Mouse (Mus musculus): Measurements from ENCODE around the gene Gm37240.

Gm37240 gene

DNA sequence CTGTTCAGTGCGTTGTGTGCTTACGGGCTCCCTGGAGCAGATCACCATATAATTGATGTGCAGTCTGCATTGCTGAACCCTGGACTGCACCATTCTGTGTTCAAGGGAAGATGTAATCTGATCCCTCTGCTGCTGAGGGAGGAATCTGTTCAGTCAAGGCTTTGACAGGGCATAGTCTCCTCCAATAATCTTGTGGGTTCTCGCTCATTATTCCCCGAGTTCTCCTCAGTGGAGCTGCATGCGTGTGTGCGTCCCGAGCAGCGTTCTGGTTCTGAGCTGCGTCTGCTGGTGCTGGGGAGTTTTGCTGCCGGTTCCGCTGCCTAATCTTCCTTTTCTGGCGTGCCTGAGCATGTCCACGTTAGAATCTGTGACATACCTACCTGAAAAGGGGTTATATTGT is 935.2 kb downstream of the Gm37240 start:
- no peak for DNase-seq (ENCODE audit: low spot score in 2 of 2)

DNA sequence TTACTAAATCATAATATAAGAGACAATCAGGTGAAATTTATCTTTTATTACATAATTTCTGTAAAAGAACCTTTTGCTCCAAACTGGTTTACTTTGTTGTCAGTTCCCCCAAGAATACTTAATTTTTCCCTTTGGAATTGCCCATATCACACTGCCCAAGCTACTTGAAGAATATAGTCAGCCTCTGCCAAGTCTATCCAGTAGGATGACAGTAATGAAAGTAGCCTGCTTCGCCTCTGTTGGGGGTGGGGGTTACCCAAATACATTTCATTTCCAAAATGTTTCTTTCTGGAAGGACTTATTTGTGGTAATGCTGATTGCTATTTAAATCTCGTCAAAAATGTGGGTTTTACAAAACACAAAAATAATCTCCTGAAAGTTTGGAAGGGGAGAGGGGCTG is 935.6 kb downstream of the Gm37240 start:
- no peak for DNase-seq (ENCODE audit: low spot score in 2 of 2)

DNA sequence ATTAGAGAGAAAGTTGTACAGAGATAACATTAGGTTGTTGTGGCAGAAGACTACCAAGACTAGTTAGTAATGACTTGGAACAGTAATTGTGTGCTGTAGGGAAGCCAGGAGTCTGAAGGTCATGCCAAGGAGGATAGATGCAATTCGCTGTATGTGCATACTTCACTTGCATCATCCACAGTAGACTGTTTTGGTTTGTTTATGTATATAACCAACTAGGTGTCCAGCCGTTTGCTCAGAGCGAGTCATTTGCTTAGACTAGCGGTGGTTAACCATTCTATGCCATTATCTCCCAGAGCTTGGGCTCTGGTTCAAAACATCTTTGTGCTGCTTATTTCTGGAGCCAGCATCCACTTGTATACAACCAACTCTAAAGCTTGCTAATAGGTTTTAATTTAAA is 937.9 kb downstream of the Gm37240 start:
- no peak for DNase-seq (ENCODE audit: low spot score in 2 of 2)

DNA sequence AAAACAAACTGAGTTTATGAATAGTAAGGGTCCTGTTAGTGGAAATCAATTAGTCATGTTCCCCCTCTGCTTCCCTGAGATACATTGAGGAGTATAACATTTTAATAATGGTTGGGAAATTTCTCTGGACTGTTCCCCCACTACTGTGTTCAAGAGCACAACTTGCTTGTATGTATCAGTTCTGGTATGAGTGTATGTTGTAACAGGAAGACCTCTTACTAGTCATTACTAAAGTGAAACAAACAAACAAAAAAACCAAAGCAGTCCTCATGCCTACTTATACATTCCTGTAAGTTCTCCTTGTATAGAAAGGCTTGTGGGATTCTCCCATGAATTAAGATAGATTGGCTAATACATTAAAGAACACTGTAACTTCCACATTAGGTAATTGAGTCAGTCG is 940.9 kb downstream of the Gm37240 start:
- DNase-seq (ENCODE audit: low spot score in 2 of 2): no peak

DNA sequence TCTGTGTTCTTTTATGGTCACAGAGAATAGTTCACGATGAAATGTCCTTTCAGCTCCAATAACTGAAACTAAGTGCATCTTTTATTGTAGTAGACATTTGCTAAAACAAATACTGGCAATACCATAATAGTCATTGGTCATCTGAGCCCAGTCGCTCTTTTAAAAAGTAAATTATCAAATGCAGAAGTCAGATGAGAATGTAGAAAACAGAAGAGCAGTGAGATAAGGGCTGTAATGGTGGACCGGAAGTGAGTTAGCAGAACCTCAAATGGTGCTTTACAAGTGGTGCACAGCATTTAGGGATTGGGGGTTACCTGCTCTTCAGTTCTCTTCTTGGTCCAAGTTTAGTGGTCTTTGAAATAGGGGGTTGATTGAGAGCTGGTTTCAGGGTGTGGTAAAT is 942.4 kb downstream of the Gm37240 start:
- no peak for DNase-seq (ENCODE audit: low spot score in 2 of 2)

DNA sequence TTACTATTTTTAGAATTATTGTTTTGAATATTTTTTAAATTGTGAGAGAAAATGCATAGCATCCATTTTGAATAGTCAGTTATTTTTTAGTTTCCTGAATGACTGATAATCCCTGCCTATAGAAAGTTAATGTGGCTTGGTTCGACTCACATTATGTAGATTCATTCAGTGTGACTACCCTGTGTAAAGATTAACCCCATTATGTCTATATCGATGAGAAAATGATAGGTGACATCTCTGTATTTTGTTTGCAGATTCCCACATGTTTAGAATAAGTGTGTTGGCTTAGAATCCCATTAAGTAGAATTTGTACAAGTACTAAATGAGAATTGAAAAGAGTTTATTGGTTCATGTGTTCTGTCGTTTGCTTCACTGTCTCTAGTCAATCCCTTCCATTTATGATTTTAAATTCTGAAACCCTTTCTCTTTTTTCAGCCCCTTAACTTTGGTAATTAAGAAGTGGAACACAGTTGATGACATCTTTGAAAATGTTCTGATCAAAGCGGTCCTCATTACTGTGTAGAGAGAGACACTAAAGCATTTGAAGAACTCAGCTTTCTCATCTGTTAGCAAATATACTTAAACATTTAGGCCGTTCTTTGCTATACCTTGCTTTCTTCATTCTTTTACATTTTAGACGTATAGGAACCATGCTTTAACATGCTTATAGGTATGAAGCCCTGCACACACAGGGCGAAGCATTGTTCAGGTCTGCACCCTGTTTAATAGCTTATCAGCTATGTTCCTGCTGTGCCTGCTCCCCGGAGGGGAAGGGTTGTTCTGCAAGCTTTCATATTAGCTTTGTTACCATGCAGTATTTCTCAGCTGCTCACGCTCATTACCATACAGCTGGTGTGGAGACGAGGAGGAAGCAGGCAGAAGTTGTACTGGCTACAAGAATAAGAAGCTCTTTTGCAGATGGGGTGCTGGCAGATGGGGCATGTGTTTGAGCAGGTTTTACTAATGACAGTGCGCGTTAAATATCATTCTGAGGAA is 949.7 kb downstream of the Gm37240 start:
- peak in 1 of 2 experiments; percentile 1 for DNase-seq (ENCODE audit: low spot score in 2 of 2)

DNA sequence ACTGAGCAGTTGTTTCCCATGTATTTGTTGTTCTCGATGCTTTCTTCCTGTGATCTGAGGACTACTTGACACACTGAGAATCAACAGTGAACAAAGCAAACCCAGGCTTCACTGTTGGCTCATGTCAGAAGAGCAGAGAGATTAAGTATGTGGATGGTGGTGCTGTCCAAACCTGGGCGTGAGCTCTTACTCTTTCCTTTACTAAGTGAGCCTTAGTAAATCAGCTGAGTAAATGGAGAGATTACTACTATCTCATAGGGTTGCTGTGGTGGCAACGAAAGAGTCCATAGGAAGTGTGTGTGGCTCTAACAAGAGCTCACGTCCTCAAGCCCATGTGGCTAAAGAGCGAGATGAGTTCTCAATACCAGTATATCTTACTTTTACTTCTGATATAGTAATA is 950.4 kb downstream of the Gm37240 start:
- no peak for DNase-seq (ENCODE audit: low spot score in 2 of 2)

DNA sequence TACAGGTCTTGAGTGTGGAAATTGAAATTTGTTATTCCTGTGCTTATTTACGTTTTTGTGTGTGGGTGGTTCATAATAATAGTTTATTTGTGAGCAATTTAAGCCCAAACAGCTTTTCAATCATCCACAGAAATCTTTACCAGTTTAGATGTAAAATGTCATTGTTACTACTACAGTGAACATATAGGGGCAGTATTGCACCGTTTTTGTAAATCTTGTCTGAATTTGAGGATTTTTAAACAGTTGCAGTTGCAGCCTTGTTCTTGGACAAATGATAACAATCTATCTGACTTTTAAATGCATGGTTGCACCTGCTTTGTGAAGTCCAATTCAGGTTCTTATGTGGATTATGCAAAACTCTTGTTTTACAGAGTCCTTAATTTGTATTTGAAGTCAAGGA is 951.1 kb downstream of the Gm37240 start:
- DNase-seq (ENCODE audit: low spot score in 2 of 2): no peak

DNA sequence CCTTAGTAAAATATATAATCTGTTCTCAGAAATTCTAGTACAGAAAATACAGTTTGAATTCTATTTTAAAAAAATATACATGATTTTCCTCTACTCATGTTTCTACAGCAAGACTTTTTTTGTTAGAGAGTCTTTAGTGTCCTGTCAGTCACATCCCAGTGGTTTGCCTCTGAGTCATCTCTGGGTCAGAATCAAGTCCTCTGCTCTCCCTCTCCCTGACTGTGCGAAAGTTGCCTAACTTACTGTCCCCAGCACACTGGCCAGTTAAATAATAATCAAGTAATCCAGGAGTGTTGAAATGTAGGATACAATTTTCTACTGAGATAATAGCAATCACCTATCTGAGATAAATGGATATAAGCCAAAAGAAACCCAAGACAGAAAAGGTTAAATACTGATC is 951.6 kb downstream of the Gm37240 start:
- DNase-seq (ENCODE audit: low spot score in 2 of 2): no peak

DNA sequence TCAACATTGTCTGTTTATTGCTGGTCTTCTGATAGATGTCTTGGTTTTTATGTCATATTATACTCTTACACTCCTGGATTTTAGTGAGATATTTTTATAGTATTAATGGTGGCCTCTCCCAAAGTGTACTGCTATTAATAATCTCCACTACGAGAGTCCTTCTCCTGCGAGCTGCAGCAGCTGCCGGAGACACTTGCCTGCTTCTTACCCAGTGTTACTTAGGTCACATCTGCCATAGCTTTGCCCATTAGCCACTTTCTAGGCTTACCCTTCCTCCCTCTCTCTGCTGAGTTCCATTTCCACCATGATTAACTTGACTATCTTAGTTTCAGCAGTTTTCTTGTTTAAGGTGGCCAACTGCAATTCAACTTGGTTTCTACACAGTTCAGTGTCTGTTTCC is 956.6 kb downstream of the Gm37240 start:
- no peak for DNase-seq (ENCODE audit: low spot score in 2 of 2)

DNA sequence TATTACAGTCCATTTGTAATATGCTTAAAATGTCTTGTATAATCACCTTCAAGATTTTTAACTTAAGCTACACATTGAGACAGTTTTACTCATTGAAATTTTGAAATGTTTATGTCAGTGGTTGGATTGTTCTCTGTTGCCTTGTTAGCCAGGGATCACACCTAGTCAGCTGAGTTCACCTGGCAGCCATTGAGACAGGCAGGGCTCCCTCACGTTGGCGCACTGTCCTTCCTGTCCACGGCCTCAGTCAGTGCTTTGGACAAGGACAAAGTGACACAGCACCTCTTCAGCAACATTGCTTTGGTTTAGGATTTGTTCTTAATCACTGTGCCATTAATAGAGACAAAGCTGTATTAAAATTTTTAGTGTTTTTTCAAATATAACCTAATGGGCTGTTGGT is 958.1 kb downstream of the Gm37240 start:
- no peak for DNase-seq (ENCODE audit: low spot score in 2 of 2)

DNA sequence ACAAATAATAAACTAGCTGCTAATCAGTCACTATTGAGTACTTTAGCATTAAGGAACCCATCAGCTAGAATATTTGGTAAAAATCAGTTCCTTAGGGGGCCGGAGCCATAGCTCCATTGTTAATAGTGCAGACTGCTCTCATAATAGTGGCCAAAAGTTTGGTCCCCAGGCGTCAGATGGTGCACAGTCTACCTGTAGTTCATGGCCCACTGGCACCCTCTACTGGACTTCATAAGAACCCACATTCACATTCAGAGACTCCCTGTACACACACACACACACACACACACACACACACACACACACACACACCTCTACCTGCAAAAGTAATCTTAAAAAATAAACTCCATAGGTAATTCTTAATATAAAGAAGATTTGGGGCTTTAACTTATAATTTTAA is 959.4 kb downstream of the Gm37240 start:
- DNase-seq (ENCODE audit: low spot score in 2 of 2): no peak

DNA sequence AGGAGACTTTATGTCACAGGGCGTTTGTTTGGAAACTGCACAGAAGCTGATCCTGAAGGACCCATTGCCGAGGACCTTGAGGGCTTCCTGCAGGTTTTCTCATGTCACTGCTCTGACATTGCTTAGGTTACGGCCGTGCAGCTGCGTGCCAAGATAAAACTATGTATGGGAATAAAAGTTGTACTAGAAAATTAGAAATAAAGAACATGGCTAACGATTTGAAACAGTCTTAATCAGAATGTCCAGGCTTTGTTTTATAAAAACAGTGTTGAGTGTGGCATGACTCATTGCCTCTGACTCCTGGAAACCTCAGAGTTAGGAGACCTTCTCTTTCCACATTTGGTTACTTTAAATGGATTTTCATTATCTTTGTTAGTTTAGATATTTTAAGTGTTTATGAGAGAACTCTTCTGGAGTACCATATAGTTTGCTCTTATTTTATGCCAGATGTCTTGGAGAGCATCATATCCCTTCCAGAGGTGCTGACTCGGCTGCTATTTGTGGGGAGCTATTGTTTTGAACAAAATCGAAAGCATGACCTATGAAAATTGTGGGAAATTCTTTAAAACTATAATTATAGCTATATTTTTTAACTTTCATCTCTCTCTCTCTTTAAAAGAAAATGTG is 960.0 kb downstream of the Gm37240 start:
- DNase-seq (ENCODE audit: low spot score in 2 of 2): no peak

DNA sequence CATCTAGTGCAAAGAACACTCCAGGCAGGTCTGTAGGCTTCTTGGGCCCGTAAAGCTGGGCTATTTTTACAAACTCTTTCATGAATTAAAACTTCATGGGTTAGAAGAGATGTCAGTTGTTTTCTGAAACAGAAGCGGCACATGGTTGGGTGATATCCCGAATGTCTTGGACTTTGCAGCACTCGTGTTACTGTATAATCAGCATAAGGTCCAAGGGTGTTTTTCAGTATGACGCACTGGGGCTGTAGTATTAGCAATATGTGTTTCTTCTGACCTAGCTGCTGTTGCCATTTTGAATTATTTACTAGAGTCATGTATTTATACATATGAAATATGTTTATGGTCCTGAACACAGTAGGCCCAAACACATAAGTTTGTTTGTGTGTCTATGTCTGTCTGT is 961.2 kb downstream of the Gm37240 start:
- no peak for DNase-seq (ENCODE audit: low spot score in 2 of 2)

DNA sequence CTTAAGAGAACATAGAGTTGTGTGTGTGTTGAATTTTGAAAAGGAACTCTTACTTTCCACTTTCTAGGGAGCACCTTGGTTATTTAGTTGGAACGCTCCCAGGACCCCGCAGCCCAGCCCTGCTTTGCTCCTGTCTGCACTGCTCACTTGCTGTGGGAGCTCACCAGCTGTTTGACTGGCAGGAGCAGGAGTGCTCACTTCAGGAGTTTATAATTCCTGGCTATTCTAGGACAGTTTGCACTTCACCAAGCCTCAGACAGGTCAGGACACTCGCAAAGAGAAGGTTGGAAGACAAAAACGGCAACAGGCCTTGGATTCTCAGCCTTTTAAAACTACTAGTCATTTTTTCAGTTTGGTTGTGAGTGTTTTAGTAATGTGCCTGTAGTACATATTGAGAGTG is 962.1 kb downstream of the Gm37240 start:
- DNase-seq (ENCODE audit: low spot score in 2 of 2): no peak

DNA sequence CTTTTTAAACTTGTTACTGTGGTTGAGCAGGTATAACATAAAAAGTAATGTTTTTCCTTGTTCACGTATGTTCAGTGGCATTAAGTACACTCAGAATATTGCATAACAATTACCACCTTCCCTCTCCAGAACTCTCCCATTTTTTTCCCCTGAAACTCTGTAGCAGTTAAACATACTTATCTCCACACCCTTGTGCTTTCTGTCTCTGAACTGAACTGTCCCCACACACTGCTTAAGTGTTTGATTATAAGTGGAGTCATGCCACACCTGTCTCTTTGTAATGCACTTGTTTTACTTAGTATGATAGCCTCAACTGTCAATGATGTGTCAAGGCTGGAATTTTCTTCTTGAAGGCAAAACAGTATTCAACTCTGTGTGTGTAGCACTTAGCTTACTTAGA is 963.6 kb downstream of the Gm37240 start:
- DNase-seq (ENCODE audit: low spot score in 2 of 2): no peak

DNA sequence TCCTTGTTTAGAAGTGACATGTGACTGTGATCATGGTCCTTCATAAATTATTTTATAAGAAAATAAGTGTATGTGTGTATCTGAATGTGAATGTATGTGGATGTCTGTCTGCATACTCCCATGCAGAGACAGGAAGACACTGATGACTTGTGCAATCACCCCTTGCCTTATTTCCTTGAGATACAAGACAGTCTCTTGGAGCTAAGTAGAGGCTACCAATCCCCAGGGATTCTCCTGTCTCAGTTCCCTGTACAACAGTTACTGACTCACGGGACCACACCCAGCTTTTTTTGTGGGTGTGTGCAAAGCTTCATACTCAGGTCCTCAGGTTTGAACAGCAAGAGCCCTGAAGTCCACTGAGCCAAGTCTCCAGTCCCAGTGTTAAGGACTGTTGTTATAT is 964.1 kb downstream of the Gm37240 start:
- DNase-seq (ENCODE audit: low spot score in 2 of 2): no peak

DNA sequence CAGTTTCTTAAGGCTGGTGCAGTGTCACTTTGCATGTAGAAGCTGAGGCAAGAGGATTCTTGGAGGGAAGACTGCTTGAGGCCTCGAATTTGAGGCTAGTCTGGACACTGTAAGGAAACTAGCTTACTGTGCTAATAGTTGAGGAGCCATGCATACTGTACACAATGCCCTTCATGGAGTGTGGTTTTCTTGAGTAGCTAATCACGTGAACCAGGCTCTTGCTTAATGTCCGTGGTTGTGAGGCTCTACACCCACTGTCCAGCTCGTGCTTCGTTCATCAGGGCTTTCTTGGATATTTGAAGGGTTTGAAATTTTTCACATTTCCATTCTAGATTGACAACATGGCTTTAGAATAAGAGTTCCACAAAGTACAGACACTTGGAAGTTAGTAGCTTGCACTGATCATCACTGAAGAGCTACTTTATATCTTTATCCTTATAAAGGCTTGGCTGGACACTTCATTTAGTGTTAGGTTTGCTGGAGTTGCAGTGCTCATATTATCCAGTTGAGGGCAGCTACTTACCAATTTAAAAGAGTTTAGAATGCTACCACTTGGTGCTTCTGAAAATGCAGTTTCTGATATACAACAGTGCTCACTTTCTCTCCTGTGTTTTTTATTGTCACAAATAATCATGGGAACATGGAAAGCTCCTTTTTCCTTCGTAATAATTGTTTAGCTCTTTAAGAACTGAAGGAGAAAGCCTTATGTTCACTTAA is 965.5 kb downstream of the Gm37240 start:
- no peak for DNase-seq (ENCODE audit: low spot score in 2 of 2)

DNA sequence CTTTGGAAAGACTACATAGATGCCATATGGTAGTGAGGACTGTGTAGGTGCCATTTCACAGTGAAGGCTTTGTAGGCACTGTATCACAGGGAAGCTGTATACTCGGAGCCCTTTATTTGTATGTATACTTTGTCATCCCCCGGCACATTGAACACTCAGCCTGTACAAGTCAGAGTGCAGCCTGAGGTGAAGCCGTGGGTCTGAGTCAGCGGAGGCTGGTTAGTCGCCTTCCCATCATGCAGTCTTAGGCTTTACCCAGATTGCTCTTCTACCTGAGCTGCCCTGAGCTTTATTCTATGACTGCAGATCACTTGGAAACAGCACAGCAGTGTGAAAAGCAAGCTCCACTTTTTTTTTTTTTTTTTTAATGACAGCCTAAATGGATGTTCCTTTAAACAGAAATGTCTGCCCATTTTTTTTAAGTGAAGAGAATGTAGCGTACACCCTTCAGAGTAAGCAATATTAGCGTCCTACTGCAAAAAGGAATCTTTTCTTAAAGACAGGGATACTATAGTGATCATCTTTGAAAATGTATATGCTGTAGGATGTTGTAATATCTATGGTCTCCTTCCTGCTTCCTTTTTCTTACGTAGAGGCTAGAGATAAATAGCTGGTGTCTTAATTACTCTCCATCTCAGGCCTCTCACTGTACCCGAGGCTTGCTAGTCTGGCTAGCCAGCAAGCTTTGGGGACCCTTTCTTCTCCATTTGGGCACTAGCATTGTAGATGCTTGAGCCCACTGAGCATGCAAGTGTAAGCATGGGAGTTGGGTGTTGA is 969.2 kb downstream of the Gm37240 start:
- DNase-seq (ENCODE audit: low spot score in 2 of 2): no peak

DNA sequence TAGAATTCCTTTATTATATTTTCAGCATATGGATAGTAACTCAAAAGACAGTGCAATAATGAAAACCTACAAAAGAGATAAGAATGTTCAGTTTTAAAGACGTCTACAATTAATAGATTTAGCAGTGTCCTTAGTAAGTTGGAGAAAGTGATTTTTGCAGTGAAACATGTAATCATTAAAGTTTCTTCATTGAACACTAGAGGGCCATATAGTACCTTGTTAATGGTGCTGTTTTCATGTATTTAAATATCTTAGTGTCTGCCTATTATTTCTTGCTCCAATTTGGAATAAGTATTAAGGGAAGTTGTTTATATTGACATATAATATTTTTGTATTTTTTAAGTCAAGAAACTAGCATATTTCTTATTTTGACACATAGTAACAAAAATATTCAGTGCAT is 973.0 kb downstream of the Gm37240 start:
- no peak for DNase-seq (ENCODE audit: low spot score in 2 of 2)

DNA sequence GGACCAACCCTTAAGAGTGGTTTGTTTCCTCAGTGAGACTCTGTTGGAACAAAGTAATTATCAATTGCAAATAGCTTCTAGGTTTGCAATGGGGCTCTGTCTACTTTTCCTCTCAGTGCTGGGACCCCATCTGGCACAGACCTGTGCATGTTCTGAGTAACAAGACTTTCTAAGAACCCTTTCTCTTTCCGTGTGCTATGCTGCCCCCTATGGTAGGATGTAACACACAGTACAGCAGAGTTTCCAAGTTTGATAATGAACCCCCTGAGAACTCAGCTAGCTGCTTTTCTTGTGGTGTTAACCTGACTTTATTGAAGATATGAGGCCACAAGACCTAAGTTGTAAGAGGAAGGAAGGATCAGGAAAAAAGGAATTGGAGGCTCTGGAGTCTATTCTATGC is 980.8 kb downstream of the Gm37240 start:
- no peak for DNase-seq (ENCODE audit: low spot score in 2 of 2)

DNA sequence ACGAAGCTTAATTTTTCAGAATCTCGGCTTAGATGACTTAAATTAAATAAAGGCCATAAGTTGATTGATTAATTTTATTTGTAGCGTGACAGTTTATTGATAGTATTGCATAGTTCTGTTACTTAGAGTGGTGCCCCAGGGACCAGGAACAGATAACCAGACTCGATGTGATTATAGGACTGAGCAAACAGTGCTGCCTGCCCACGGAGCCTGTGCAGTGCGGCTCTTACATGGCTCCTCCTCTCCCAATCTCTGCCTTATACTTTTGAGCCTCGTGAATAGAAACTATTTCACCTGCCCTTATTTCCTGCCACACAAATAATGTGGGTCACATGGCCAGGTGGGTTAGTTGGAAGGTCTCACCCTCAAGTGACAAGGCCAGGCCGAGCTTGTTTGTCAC is 989.4 kb downstream of the Gm37240 start:
- DNase-seq (ENCODE audit: low spot score in 2 of 2): no peak

Measured in spleen, postnatal 14 days (tissue).